Mouse (Mus musculus) kidney, adult 2 months (tissue): Measurements from ENCODE around the gene E2f2.

Source experiments
- CTCF ChIP-seq: fragments of 200-500 bp; conservative IDR thresholded peaks from 2 replicates; pipeline ENCODE4 v1.5.1; 2011; ENCODE audit warnings: low read depth, mild to moderate bottlenecking, control low read depth, low read length, moderate library complexity, mixed read lengths; ENCODE audit not compliant: insufficient read depth, insufficient read length
- POLR2A ChIP-seq: fragments of 200-500 bp; IDR thresholded peaks from one replicate; pipeline ENCODE4 v1.6.1; 2011; ENCODE audit warnings: low read depth, low read length, control low read depth

GRCm38 (mm10) chr4:136174216-136175193, 2.3 kb downstream of the E2f2 start:
- TF ChIP-seq POLR2A (no peak), CTCF (no peak)
